Mouse (Mus musculus): ENCODE measurements at regions not wholly inside any gene's neighbourhood (a gene's known extent, or its start where the extent isn't known, plus 50 kb on each side); places are given as distances from the start of the nearest gene placed in this dataset.

- TF ChIP-seq EP300 (IDR thresholded peaks at IDR 0.05; ENCODE audit: low read depth) (no peak), CTCF (IDR thresholded peaks at IDR 0.05; ENCODE audit: low read depth) (no peak)
Measured at GRCm38 (mm10) chr12:35232322-35232673, 185.3 kb downstream of the Snx13 start.
